Mouse (Mus musculus) adrenal gland, adult 2 months (tissue): ENCODE measurements around the gene Ear2. TPM values are rescaled to one million over a fixed set of nuclear protein-coding genes. Genes with fewer than 3 reads are reported as not detected.
"Not testable (repeated sequence)": the region's sequence is repeated elsewhere in the genome, so short reads cannot be mapped to it uniquely, and the experiment has no call there.

Experiments
- DNase-seq: peaks from one replicate; pipeline ENCODE4 v3.0.0; 2021
- long read RNA-seq: library from polyadenylated mRNA; stranded (forward); transcript quantifications from one replicate; pipeline ENCODE4 v2.0.0, GENCODE M21; 2021
- polyA plus RNA-seq: library from polyadenylated mRNA; depleted of rRNA; stranded (reverse); fragments of >200 nt; gene quantifications from 2 replicates; pipeline ENCODE4 v1.2.3, GENCODE M21; 2012; rRNA removed
- total RNA-seq, 2 experiments: library from RNA; stranded (reverse); gene quantifications; 2 replicates each; pipeline ENCODE4 v1.2.3; 2021

Gene Ear2
- total RNA-seq (1 to 10 TPM; 1.7 to 5.1 TPM), polyA plus RNA-seq (7.5 and 8.8 TPM in 2 replicates)
- long read RNA-seq = 0 reads

DNA sequence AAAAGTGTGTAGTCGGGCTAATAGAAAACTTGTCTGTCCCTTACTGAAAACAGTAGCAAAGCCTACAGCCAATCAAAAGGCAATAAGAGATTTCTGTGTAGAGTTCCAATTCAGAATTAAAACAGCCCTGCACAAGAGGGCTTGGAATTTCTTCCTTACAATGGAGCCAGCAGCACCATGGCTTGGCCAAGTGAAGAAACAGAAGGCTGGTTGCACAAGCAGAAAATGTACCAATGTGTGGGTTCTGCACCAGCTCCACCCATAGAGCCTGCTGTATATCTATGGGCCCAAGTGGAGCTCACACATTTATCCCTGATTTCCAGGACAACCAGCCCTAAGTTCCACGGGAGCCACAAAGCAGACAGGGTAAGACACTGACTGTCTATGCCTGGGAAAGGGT is at the start of gene Ear2:
Gene Ear2, plus strand, starts transcription at position 301 of the 400 bp plus-strand sequence.
- not testable (repeated sequence) for DNase-seq

DNA sequence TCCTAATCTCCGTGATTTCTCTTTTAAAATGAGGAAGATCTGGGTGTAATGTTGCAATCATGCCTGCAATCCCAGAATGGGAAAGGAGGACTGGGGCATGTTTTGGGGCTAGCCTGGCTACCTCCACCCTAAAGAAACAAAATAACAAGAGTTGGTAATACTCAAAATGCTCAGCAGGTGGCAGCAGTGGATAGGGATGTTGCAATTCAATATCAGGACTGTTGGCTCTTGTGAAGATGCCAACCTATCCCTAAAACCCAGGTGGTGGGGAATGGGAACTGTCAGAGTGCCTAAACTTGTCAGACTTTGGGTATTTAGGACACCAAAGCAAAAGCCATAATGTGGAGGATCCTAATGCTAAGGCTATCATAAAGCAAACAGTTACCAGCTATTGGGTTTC is 34.6 kb upstream of the Ear2 start:
- DNase-seq = peak; percentile 2

DNA sequence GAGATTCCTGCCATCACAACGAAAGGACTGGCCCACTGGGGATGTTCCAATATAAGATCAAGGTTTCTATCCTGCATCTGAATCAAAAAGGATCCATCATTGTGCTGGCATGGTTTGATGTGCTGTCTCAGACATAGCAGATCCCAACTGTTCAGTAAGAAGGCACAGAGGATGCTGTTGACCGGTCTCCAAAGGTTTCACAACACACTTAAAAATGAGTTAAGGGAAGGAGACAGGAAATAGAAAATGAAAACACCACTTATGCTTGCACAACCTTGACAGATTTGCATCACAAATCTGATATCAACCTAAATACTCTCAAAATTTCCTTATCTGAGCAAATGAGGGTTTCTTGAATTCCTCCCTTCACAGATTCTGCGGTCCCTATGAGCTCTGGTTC is 31.9 kb upstream of the Ear2 start:
- DNase-seq = not testable (repeated sequence)

DNA sequence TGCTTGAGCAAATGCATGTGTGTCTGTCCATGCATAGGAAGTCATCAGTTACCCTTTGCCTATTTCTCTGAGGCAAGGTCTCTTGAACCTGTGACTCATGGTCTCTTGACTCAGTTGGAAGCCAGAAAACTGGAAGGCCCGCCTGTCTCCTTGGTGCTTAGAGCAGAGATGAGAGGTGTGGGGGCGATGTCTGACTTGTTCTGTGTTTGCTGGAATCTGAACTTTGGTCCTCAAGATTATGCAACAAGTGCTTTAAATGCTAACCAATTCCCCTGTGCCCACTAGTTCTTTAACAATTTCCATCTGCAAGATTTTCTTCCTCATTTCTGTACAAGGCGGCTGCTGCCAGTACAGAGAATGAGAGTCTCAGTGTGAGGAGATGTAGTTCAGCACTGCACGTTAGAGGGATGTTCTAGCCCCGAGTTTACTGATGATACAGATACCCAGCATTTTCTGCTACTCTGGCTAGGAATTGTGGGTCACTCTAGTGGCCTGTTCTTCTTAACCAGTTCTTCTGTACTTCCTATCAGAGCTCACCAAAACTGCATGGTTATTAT is 24.6 kb upstream of the Ear2 start:
- DNase-seq = peak; percentile 1

GRCm38 (mm10) chr14:44086588-44086987 is 15.9 kb upstream of the Ear2 start:
- not testable (repeated sequence) for DNase-seq

- DNase-seq = not testable (repeated sequence)
Measured at GRCm38 (mm10) chr14:44087535-44087934, 14.9 kb upstream of the Ear2 start.

DNA sequence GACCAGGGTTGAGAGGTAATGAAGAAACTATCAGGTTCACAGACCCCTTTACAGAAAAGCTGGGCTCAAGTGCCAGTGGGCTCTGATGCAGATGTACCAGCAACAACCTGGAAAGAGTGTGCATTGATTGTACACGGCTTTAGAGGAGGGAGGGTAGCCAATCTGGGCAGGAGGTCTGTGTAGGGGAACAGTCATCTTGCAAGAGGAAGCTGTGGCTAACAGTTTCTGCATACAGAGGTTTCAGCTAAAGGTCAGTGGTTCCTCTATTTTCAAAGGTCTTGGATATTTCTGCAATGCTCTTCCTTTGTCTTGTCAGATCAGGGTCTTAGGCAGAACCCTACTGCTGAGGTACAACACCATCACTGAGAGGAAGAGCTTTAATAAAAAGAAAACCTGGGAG is 10.9 kb upstream of the Ear2 start:
- not testable (repeated sequence) for DNase-seq

DNA sequence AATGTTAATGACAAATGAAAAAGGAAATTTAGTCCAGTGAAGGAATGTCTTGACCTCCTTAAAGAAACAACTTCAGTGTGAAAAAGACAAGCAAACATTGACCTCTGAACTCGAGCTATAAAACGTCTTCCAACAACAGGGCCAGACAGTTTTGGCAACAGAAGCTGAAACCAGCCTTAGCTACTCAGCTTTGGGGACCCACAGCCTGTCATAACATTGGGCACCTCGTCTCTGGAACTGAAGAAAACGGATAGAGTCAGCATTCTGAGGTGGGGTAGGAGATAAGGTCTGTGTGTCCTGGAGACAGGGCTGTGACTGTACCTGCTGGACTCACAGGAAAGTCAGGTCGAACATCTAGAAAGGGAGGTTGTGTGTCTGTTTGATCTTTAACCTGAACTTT is 8.0 kb upstream of the Ear2 start:
- DNase-seq = not testable (repeated sequence)

- DNase-seq = not testable (repeated sequence)
Measured at GRCm38 (mm10) chr14:44100030-44100429, 2.4 kb upstream of the Ear2 start.

GRCm38 (mm10) chr14:44110981-44111380 is 8.5 kb downstream of the Ear2 start:
- no peak for DNase-seq

GRCm38 (mm10) chr14:44123551-44123950 is 21.1 kb downstream of the Ear2 start, which contains the start of gene Gm3327:
Gm3327 (plus strand) TSS chr14:44123851.
- DNase-seq = not testable (repeated sequence)

Other genes starting within 250 kb of the Ear2 start
- under 1 TPM in 1 of 2 experiments, not detected in 1; 0.66 TPM for gene Ear1, start 227.1 kb upstream of the Ear2 start, total RNA-seq
- gene Ear1, start 227.1 kb upstream of the Ear2 start, polyA plus RNA-seq = not detected in 2 replicates
- not detected for gene Ear10, start 179.1 kb upstream of the Ear2 start, total RNA-seq
- not detected in 2 replicates for gene Ear10, start 179.1 kb upstream of the Ear2 start, polyA plus RNA-seq
- 1 to 10 TPM; 1.5 to 3.4 TPM for gene Gm8113, start 177.3 kb upstream of the Ear2 start, total RNA-seq
- 0.36 and 0.54 TPM in 2 replicates for gene Gm8113, start 177.3 kb upstream of the Ear2 start, polyA plus RNA-seq
- not detected for gene Ang5, start 145.6 kb upstream of the Ear2 start, total RNA-seq
- gene Ang5, start 145.6 kb upstream of the Ear2 start, polyA plus RNA-seq = not detected in 2 replicates
- gene Ang6, start 100.4 kb upstream of the Ear2 start, total RNA-seq = not detected
- not detected in 2 replicates for gene Ang6, start 100.4 kb upstream of the Ear2 start, polyA plus RNA-seq
- gene Gm3327, start 21.2 kb downstream of the Ear2 start, total RNA-seq = not detected
- gene Gm3327, start 21.2 kb downstream of the Ear2 start, polyA plus RNA-seq = not detected in 2 replicates
- gene Gm8212, start 95.0 kb downstream of the Ear2 start, total RNA-seq = not detected
- gene Gm8212, start 95.0 kb downstream of the Ear2 start, polyA plus RNA-seq = not detected in 2 replicates
- not detected for gene 4930503E14Rik, start 110.6 kb downstream of the Ear2 start, total RNA-seq
- gene 4930503E14Rik, start 110.6 kb downstream of the Ear2 start, polyA plus RNA-seq = not detected in 2 replicates
- gene Gm8220, start 182.9 kb downstream of the Ear2 start, total RNA-seq = not detected
- not detected in 2 replicates for gene Gm8220, start 182.9 kb downstream of the Ear2 start, polyA plus RNA-seq
- gene Gm5930, start 235.9 kb downstream of the Ear2 start, total RNA-seq = not detected
- not detected in 2 replicates for gene Gm5930, start 235.9 kb downstream of the Ear2 start, polyA plus RNA-seq